Mouse (Mus musculus) ES-E14 (cell line): ENCODE results near the gene Scel.

Experiments
- HCFC1 ChIP-seq: IDR thresholded peaks from 2 replicates; pipeline ENCODE4 v1.6.1; 2012; ENCODE audit warnings: low read length, inconsistent platforms, borderline replicate concordance; ENCODE audit not compliant: insufficient read depth
- MAFK ChIP-seq: IDR thresholded peaks from 2 replicates; pipeline ENCODE4 v1.6.1; 2014; ENCODE audit warnings: mild to moderate bottlenecking, low read depth, low read length, inconsistent platforms; ENCODE audit not compliant: insufficient read depth
- ZC3H11A ChIP-seq: IDR thresholded peaks from 2 replicates; pipeline ENCODE4 v1.6.1; 2012; ENCODE audit warnings: low read depth, mild to moderate bottlenecking, inconsistent platforms, low read length, borderline replicate concordance
- ZNF384 ChIP-seq: IDR thresholded peaks from 2 replicates; pipeline ENCODE4 v1.6.1; 2012; ENCODE audit warnings: low read depth, low read length, inconsistent platforms

GRCm38 (mm10) chr14:103550921-103551320, 37.8 kb downstream of the Scel start:
- TF ChIP-seq ZC3H11A (no peak), ZNF384 (no peak), MAFK (no peak), HCFC1 (no peak)
